Mouse (Mus musculus): ENCODE data around the gene Ube2j1.
A peak's percentile ranks its signal among the peaks of the same experiment; 100 is the strongest.

Ube2j1 gene

DNA sequence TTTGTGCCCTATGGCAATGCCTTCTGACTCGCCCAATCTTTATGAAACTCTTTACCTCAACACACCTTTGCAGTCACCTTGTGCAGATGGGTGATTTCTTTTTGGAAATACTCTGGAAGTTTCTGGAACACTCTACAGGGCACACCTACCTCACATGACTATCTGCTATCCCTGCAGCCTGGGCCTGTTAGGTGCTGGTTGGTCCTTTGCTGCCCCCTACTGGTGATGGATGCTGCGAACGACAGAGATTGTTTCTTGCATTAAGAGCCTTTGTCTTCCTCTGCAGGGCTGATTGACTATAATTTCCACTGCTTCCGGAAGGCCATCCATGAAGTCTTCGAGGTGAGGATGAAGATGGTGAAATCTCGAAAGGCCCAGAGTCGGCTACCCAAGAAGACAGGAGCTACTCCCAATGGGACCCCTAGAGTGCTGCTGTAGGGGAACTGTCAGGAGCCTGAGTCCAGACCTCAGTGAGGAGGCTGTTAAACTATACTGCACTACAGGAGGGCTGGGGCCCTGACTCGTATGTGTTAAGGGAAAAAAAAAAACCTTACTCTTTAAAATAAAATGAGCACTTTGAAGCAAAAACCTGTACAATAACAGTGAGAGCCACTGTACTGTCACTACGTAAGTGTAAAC lies 12.7 kb upstream of the Ube2j1 start:
- DNase-seq (ENCODE audit: low spot score): peak; percentile 84

DNA sequence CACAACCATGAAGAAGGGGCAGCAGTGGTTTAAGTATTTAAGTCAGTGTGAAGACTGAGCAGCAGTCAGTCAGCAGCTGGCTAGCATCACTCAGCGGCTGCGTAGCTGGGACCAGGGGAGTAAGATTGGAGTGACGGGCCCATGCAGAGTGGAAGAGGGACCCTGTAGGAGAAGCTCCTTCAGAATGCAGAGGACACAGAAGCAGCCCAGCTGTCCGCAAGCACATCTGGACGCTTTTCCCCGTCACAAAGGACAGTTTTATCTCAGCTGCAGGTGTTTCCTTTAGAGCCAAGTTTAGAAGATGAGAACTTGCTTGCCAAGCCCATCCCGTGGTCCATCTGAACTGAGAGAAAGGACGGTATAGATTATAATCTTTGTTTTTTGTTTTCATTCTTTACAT lies 6.8 kb upstream of the Ube2j1 start:
- no peak for DNase-seq (ENCODE audit: low spot score)

DNA sequence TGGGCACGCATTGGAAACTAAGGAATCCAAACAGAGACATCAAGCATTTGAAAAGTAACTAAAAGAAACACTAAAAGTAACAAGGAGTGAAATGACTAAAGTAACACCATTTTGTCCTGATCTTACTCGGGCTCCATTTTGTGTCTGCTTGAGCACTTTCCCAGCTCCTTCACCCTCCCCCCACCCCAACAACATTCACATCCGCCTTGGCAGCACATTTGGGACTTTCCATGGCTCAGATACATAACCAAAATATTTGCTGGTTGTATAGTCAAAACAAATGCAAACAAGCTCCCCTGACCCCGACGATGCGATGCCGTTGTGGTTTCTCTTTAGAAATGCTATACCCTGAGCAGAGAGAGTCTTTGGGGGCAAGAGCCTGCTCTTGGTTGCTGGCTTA lies 2.1 kb upstream of the Ube2j1 start:
- no peak for DNase-seq (ENCODE audit: low spot score)

DNA sequence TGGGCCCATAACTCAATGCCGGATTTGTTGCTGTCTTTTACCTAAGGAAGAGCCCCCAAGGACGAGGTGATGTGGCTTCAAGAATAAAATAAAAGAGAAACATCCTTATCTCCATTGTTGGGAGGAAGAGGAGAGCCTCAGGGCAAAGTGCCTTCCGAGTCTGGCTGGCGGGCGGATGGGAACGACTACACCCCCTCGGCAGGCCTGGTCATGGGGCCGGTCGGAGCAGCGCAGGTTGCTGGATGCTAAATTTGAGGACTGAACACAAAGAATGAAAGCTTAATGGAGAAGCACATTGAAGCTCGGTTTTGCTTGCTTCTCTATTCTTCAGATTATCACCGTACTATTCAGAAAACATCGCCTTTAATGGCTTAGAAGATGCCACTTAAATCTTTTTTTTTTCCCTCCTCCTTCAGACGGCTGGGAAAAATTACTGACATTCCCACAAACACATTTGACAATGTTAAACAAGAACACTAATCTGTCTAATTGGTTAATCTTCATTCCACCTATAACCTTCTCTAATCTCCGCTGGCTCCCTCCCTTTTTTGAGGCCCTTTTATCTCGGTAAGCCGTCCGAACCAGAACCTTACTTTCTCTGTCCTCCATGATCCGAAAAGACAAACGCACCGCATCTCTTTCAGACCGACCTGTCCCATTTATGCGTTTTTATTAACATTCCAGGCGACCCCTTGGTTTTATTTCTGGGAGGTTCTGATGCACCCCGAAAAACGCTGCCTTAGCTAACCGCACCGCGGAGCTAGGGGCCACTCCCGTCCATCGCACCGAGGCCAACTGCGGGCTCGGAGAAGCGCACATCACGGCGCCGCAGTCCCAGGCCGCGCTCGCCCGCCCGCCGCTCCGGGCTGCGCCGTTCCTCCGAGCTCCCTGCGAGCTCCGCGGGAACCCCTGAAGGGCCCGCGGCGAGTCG lies 687 bp upstream of the Ube2j1 start:
- peak; percentile 21 for DNase-seq (ENCODE audit: low spot score)

DNA sequence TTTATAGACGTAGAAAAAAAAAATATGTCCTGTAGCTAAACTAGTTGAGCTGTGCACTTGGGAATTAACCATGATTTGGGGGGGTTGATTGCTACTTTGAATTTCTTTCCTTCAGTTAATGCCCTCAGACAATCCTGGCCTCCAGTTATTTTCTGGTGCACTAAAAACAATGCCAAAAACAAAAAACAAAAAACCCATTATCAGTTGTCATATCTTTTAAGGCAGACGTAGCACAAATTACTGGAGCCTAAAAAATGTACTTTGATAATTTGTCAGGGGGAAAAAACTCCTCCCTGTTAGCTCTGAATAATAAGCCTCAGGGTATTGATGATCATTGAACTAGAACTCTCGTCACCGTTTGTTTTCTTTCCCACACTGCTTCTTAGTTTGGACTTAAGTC lies 829 bp downstream of the Ube2j1 start:
- no peak for DNase-seq (ENCODE audit: low spot score)

DNA sequence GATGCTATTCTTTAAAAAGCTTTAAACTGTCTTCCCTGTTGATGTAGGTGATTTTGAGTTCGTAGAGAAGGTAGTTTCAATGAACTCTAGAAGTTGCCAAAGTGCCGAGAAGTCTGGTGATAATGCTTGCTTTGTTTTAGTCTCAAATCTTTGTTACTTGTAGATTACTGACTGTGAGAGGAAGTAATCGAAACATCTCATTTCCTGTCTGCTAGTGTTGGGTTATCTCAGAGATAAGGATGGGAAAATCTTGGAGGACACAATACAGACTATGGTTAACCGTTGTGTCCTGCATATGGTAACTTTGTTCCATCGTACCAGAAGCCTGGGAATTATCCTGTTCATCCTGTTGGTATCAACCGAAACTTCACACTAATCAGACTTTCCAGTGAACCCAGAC lies 2.3 kb downstream of the Ube2j1 start:
- DNase-seq (ENCODE audit: low spot score): no peak

DNA sequence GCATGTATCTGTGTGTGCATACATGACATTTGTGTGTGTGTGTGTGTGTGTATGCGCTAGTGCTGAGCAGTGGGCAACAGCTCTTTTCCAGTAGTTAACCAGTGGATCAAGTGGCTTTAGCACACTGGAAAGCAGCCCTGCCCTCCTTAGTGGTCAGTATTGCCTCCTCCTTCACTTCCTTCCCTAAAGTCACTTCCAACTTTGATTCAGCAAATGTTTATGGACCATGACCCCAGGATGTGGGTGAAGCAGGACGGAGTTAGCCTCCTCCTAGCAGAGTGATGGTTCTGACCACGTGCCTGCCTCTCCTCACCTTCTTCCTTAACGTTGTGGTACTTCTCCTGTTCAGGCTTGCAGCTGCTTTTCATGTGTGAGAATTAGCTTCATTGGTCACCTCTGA lies 8.6 kb downstream of the Ube2j1 start:
- no peak for DNase-seq (ENCODE audit: low spot score)

DNA sequence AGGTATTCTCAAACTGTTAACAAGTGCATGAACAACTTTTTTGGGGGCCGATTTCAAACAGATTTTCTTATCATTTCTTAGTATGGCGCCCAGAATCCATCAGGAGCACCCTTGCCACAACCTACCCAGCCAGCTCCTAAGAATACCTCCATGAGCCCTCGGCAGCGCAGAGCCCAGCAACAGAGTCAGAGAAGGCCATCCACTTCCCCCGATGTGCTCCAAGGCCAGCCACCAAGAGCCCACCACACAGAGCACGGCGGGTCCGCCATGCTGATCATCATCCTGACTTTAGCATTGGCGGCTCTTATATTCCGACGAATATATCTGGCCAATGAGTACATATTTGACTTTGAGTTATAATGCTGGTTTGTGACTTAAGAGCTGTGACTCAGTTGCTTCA lies 18.4 kb downstream of the Ube2j1 start:
- no peak for DNase-seq (ENCODE audit: low spot score)

DNA sequence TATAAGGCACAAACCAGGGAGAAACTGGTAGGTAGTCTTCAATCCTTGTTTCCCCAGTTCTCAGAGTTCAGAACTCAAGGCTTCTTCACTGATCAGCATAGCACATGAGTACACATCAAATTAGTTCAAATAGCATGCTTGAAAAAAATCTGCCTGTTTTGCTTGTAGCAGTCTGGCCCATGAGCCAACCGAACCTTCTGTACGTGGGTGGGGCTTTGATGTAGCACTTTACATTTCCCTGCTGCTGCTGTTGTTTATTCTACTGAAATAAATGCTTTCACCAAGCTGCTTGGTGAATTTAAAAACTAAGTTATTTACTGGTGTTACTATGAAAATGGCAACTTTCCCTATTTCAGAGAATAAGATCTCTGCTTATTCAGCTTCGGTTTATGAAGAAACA lies 20.8 kb downstream of the Ube2j1 start:
- DNase-seq (ENCODE audit: low spot score): no peak

DNA sequence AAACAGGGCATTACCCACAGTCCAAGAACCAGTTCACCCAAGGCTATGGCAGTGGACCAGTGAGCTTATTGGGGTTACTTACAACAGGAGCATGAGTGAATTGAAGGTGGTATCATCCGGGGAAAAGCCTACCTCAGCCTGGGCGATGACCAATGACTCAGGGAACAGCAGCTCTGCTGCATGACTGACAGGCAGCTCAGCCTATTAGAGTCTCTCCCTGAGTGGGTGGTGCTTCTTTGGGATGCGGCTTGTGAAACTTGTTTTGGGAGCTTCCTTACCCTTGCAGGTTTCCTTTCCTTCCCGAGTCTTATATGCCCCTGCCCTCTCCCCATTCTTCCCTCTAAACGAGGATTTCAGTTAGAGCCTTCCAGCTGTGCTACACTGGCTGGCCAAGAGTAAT lies 21.4 kb downstream of the Ube2j1 start:
- no peak for DNase-seq (ENCODE audit: low spot score)

DNA sequence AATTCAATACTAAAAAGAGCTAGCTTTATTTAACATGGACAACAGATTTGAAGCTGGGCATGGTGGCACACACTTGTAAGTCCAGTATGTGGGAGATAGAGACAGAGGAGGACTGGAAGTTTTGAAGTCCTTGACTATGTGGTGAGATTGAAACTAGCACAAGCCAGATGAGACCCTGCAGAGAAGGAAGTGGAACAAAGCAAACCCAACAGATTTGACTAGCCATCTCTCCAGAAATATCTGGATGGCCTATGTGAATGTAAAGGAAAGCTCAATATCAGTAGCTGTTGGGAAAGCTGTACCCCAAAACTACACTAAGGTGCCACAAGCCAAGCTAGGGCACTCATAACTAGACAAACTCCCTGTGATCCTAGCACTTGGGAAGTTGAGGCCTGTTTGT lies 23.2 kb downstream of the Ube2j1 start:
- DNase-seq (ENCODE audit: low spot score): no peak

DNA sequence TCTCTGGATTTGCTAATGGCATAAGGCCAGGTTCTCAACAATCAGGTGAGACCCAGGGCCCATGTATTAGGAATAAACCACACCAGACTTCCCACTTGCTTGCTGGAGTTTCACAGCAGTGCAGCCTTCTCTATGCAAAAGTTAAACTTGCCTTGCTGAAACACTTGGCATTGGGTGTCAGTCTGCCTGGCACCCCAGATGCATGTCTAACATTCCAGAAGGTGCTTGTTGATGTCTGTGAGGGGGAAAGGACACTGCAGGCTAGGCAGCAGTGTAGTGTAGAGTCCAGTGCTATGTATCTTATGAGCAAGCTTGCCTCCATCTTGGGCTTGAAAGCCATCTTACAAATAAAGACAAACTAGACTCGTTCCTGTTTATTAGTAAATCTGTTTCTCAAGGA lies 25.1 kb downstream of the Ube2j1 start:
- no peak for DNase-seq (ENCODE audit: low spot score)

DNA sequence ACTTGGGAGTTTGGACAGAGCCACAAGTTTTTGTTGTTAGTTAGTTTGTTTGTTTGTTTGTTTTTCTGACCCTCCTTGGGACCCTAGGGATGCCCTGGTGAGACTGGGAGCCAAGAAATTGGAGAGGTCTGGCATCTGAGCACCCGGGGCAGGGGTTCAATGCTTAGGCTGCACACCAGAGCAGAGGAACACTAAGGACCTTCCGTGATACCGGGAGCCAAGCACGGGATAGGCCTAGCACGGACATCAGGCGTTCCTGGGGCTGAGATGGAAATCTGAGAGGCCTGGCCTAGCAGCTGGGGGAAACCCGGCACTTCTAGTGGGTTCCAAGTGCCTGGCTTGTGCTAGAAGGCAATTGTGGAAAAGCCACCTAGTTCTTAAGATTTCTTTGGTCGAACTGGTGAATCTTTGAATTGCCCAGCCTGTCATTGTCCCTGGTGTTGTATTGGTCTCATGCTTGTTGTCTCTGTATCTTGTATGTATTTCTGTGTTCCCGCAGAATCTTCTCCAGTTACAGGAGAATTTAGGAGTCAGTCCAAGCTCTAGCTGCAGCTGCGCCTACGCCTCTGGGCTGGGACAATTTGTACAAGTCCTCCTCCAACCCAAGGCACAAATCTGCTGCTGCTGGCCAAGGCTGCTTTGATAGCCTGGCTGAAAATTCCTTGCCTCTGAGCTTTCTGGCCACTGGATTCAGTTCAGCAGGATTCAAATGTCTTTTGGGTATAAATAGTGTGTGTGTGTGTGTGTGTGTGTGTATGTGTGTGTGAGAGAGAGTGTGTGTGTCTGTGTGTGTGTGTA lies 26.9 kb downstream of the Ube2j1 start:
- peak; percentile 69 for DNase-seq (ENCODE audit: low spot score)

DNA sequence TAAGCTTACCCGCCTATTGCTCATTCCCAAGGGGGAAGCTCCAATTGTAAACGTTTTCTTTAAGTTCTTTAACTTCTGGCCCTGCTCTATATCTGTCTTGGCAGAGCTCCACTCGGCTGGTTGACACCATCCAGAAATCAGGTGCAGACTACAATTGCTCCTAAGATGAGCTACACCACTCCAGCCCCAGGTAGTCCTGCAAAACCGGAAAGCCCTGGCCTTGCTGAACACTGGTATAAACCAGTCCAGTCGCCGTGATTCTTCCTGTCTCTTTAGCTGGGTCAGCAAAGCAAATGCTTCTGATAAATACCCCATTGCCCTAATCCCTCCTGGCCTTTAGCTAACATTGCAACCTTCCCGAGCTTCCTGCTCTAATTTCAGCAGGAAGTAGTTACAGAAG lies 29.9 kb downstream of the Ube2j1 start:
- no peak for DNase-seq (ENCODE audit: low spot score)

DNA sequence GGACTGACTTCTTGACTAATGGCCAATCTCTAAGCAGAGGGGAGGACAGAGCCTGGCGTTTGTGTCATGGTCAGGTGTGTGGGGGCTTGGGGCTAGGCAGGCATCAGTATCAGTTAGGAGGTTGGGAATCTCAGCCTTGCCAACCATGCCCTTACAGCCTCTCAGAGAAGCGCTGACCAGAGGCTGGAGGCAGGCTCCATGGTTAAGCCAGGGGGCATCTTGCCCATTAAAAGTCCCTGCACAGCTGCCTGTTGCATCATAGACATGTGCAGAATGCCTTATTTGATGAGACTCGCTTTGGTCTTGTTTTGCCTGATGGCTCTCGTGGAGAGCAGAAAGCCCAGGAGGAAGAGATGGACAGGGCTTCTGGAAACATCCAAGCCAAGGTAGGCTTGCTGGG lies 31.8 kb downstream of the Ube2j1 start, which contains the start of gene Gabrr2:
Gene Gabrr2, plus strand, starts transcription at position 19 of the 400 bp plus-strand sequence.
- DNase-seq (ENCODE audit: low spot score): no peak

DNA sequence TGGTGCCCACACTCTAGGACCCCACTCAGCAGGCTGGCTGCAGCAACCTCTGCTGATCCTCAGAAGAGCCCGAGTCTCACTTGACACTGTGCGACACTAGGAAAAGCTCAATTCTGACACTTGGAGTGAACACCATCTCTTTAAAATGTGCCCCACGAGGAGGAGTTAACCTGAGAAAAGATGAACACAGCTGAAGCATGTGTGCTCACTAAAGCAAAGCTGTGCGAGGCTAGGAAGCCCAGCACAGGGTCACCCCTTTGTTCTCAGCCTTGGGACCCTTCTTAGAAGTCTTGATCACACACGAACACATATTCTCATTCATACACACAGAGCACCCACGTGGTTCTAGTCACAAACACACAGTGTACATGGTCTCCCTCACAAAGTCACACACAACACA lies 33.8 kb downstream of the Ube2j1 start:
- no peak for DNase-seq (ENCODE audit: low spot score)

DNA sequence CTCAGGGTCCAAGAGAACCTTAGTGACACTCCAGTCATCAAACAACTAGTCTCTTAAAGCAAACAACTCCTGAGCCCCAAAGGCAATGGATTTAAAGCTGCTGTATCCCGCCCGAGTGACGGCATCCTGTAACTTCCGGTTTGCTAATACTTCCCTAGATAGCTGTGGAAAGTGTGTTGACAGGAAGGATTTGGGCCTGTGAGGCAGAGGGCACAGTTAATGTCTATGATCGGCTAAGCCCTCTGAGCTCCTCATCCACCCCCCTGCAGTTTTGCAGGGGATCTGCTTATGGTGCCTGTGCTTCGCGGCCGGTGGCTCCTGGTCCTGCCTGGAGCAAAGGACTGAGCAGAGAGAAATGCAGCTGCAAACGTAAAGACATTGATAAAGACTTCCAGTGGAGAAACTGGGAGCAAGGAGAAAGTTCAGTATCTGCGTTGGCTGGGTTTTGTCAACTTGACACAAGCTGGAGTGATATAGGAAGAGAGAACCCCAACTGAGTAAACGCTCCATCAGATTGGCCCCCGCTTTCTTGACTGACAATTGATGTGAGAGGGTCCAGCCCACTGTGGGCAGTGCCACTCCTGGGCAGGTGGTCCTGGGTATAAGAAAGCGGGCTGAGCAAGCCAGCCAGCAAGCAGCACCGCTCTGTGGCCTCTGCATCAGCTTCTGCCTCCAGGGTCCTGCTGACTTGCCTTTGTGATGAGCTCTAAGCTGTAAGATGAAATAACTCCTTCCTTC lies 35.2 kb downstream of the Ube2j1 start:
- DNase-seq (ENCODE audit: low spot score): no peak

DNA sequence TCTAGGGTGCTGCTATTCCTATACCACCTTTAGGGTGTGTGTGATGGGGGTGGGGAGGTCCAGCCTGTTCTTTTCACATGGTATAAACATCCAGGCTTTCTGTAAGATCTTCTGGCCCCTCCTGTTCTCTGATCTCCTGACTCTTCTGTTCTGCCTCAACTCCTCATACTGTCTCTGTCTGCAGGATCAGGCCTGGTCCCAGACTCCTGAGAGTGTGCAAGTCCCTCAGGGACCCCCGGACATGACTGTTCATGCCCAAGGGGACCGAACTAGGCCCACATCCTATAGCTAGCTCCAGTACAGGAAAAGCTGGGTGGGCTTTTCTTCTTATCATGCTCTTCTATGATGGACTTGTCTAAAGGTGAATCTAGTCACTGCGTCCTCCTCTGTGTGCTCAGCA lies 36.1 kb downstream of the Ube2j1 start:
- no peak for DNase-seq (ENCODE audit: low spot score)

DNA sequence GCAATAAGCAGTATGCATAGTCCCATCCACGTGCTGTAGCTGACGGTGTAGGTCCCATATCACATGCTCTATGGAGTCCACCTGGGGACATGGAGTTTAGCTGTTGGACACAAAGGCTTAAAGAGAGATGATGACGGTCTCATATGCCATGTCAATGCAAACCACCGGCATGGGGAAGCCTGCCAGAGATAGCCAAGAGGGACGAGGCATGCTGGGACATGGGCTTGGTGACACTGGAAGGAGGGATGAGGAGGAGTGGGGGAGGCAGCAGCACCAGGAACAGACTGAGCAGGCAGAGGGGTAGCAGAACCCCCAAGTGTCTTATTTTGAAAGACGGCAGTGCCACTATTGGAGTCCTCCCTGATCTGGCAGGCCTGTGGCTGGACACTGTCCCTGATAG lies 36.6 kb downstream of the Ube2j1 start:
- no peak for DNase-seq (ENCODE audit: low spot score)

DNA sequence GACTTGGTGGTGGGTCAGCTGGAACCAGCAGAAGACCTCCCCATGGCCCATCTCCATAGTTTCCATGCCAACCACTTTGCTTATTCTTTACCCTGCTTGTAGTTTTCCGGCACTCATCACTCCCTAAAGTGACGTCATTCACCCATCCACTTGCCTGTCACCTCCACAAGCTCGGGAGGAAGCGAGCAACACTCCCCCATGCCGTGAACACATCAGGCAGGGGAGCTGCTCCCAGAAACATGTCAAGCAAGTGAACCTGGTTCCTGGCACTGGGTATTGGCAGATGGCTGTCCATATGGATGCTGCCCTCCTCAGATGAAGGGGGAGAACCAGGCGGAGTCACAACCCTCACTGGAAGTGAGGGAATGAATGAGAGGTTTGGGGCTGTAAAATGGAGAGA lies 37.7 kb downstream of the Ube2j1 start:
- no peak for DNase-seq (ENCODE audit: low spot score)

DNA sequence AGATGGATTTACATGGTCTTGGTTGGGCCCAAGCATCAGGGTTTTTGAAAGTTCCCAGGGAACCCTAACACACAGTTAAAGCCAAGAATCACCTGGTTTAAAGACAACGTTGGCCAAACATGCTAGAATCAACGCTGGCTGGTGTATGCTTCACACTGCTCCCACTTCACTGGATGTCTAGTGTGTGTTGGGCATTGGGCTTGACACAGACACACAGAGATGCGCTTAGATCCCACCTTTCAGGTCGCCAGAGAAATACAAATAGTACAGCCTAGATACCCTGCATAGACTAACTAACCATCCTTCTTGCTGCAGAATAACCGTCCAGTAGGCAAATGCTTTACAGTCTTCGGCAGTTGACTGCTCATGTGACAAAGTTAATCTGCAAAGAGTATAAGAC lies 39.1 kb downstream of the Ube2j1 start:
- no peak for DNase-seq (ENCODE audit: low spot score)

DNA sequence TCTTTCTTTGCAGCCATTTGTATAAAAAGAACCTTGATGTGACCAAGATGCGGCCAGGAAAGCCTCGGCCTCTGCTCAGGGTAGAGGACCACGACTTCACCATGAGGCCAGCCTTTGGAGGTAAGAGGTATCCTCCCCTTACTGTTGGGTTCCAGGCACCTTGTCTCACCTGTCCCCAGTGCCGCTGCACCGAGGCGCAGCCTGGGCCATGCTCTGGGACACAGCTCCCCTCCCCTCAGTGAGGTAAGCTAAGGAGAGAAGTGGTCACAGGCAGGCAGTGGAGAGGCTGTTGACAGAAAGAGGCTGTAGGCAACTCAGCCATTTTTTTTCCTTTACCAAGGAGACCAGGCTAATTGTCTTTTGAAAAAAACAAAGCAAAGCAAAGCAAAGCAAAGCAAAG lies 40.1 kb downstream of the Ube2j1 start:
- DNase-seq (ENCODE audit: low spot score): no peak
